Mouse (Mus musculus): ENCODE results near the gene Rrn3.

Rrn3 gene

GRCm38 (mm10) chr16:13840956-13841355 lies 60.4 kb downstream of the Rrn3 start:
- no peak for ATAC-seq (ENCODE audit: insufficient number of reproducible peaks, low FRiP score, low TSS enrichment)

GRCm38 (mm10) chr16:13845031-13845430 lies 64.5 kb downstream of the Rrn3 start:
- no peak for ATAC-seq (ENCODE audit: insufficient number of reproducible peaks, low FRiP score, low TSS enrichment)

GRCm38 (mm10) chr16:13846675-13847074 lies 66.2 kb downstream of the Rrn3 start:
- no peak for ATAC-seq (ENCODE audit: insufficient number of reproducible peaks, low FRiP score, low TSS enrichment)

- no peak for ATAC-seq (ENCODE audit: insufficient number of reproducible peaks, low FRiP score, low TSS enrichment)
Observed at GRCm38 (mm10) chr16:13848310-13848709, 67.8 kb downstream of the Rrn3 start.

GRCm38 (mm10) chr16:13851446-13851845 lies 70.9 kb downstream of the Rrn3 start:
- no peak for ATAC-seq (ENCODE audit: insufficient number of reproducible peaks, low FRiP score, low TSS enrichment)

DNA sequence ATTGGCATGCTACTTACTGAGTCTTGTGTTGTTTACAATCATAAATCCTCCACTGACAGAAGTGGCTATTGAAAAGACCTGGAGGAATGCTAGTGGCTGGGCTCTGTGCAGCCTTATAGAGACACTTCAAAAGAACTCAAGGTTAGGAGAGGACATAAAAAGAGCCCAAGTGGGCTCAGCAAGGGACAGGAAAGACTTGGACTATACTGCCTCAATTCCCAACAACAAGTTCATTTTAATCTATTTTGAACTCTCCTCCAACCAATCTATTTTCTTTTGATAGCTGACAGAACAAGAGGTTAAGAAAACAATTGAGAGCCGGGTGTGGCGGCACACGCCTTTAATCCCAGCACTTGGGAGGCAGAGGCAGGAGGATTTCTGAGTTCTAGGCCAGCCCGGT lies 73.4 kb downstream of the Rrn3 start:
- no peak for ATAC-seq (ENCODE audit: insufficient number of reproducible peaks, low FRiP score, low TSS enrichment)
